Mouse (Mus musculus): ENCODE data around the gene Trim65.

- no peak for TF ChIP-seq CTCF (IDR thresholded peaks at IDR 0.05; ENCODE audit: insufficient read depth, low read length)
- TF ChIP-seq POLR2A (IDR thresholded peaks at IDR 0.05; ENCODE audit: borderline replicate concordance, extremely low read depth, low read depth, low read length): no peak
Observed at GRCm38 (mm10) chr11:116111611-116112203, 19.2 kb downstream of the Trim65 start.

All from lung, adult 2 months (tissue).